Mouse (Mus musculus) 3134 (cell line): ENCODE data around the gene Aatf.
A peak's percentile ranks its signal among the peaks of the same experiment; 100 is the strongest.

ENCODE experiments used
- DNase-seq: peaks from one replicate; pipeline ENCODE4 v3.0.0-alpha.2; 2011; ENCODE audit warnings: low spot score; ENCODE audit not compliant: insufficient read length; ENCODE audit errors: extremely low read depth

Aatf gene

GRCm38 (mm10) chr11:84513171-84514116 lies at the start of gene Aatf:
Gene Aatf (minus strand): TSS chr11:84513522.
- DNase-seq, result peak; percentile 100

- DNase-seq, result no peak
These were observed 49.5 kb upstream of the Aatf start for GRCm38 (mm10) chr11:84562758-84563347.

- DNase-seq, result peak; percentile 54
These were observed 48.2 kb upstream of the Aatf start for GRCm38 (mm10) chr11:84561546-84561945.

- DNase-seq, result no peak
These were observed 40.6 kb upstream of the Aatf start for GRCm38 (mm10) chr11:84553821-84554450.

- no peak for DNase-seq
These were observed 38.0 kb upstream of the Aatf start for GRCm38 (mm10) chr11:84551296-84551695.

- DNase-seq, result no peak
These were observed 36.0 kb upstream of the Aatf start for GRCm38 (mm10) chr11:84549258-84549791.

GRCm38 (mm10) chr11:84548293-84548692 lies 35.0 kb upstream of the Aatf start:
- DNase-seq, result no peak

- DNase-seq, result no peak
These were observed 26.7 kb upstream of the Aatf start for GRCm38 (mm10) chr11:84539981-84540380.

GRCm38 (mm10) chr11:84529797-84530703 lies 16.7 kb upstream of the Aatf start:
- DNase-seq, result peak; percentile 39

- DNase-seq, result no peak
These were observed 15.9 kb upstream of the Aatf start for GRCm38 (mm10) chr11:84529143-84529755.

- no peak for DNase-seq
These were observed 13.9 kb upstream of the Aatf start for GRCm38 (mm10) chr11:84526976-84527860.

- no peak for DNase-seq
These were observed 13.1 kb upstream of the Aatf start for GRCm38 (mm10) chr11:84526451-84526850.

- no peak for DNase-seq
These were observed 12.3 kb upstream of the Aatf start, which contains the start of gene Lhx1 for GRCm38 (mm10) chr11:84525421-84526274. Gene Lhx1 (minus strand): TSS chr11:84525535.

- no peak for DNase-seq
These were observed 11.4 kb upstream of the Aatf start for GRCm38 (mm10) chr11:84524511-84525270.

GRCm38 (mm10) chr11:84523841-84524510 lies 10.7 kb upstream of the Aatf start:
- no peak for DNase-seq

GRCm38 (mm10) chr11:84523321-84523831 lies 10.1 kb upstream of the Aatf start:
- DNase-seq, result no peak
